Mouse (Mus musculus) heart, adult 2 months (tissue): ENCODE results near the gene Nup35. TPM values are rescaled to one million over a fixed set of nuclear protein-coding genes. Genes with fewer than 3 reads are reported as not detected.

Experiments
- DNase-seq, 2 experiments: peaks; one replicate each; pipeline ENCODE4 v3.0.0; 2021
- H3K27ac ChIP-seq: fragments of 200-600 bp; 2 replicates; pipeline ENCODE4 v1.8.1; 2022
- H3K27me3 ChIP-seq: fragments of 200-500 bp; 2 replicates; pipeline ENCODE4 v1.6.1; 2012; ENCODE audit warnings: mild to moderate bottlenecking, low read length, inconsistent platforms, mixed read lengths; ENCODE audit not compliant: control insufficient read depth, insufficient read depth
- H3K36me3 ChIP-seq: fragments of 200-500 bp; 2 replicates; pipeline ENCODE4 v1.6.1; 2012; ENCODE audit warnings: low read length, inconsistent platforms; ENCODE audit not compliant: control insufficient read depth, insufficient read depth
- H3K4me1 ChIP-seq: fragments of 200-500 bp; 2 replicates; pipeline ENCODE4 v1.6.1; 2011; ENCODE audit warnings: low read length; ENCODE audit not compliant: control insufficient read depth, insufficient read depth
- H3K4me3 ChIP-seq: fragments of 200-600 bp; 2 replicates; pipeline ENCODE4 v1.8.1; 2022
- H3K79me2 ChIP-seq: fragments of 200-500 bp; replicated peaks from 2 replicates; pipeline ENCODE4 v1.6.1; 2012; ENCODE audit warnings: mild to moderate bottlenecking, inconsistent platforms, low read length, moderate library complexity, mixed read lengths; ENCODE audit not compliant: control insufficient read depth, insufficient read depth
- H3K9ac ChIP-seq: fragments of 200-500 bp; 2 replicates; pipeline ENCODE4 v1.6.1; 2012; ENCODE audit warnings: low read depth, mild to moderate bottlenecking, control low read depth, inconsistent platforms, low read length, mixed read lengths
- CTCF ChIP-seq: fragments of 200-600 bp; IDR thresholded peaks from 2 replicates; pipeline ENCODE4 v1.8.1; 2022; ENCODE audit warnings: antibody characterized with exemption, mild to moderate bottlenecking, moderate library complexity
- EP300 ChIP-seq: fragments of 200-500 bp; IDR thresholded peaks from 2 replicates; pipeline ENCODE4 v1.6.1; 2011; ENCODE audit warnings: low read depth, low read length, control low read depth; ENCODE audit not compliant: insufficient read depth
- POLR2A ChIP-seq: fragments of 200-500 bp; IDR thresholded peaks from 2 replicates; pipeline ENCODE4 v1.6.1; 2011; ENCODE audit warnings: mild to moderate bottlenecking, low read depth, low read length, control low read depth; ENCODE audit not compliant: insufficient read depth
- WGBS: fragments of 180-500 bp; shearing (Covaris S2); methylation state at CpG from one replicate; pipeline ENCODE4 v1.1.7; 2018; 5-methylcytosine and 5-hydroxymethylcytosine counted together
- intact Hi-C: fragments of 180-260 bp; cut with DNase I; formaldehyde crosslinking; loops from one replicate; pipeline ENCODE4 v1.15.1; 2025
- long read RNA-seq: library from polyadenylated mRNA; stranded (forward); transcript quantifications from one replicate; pipeline ENCODE4 v2.0.0, GENCODE M21; 2021
- polyA plus RNA-seq: library from polyadenylated mRNA; depleted of rRNA; stranded (reverse); fragments of >200 nt; gene quantifications from 2 replicates; pipeline ENCODE4 v1.2.3, GENCODE M21; 2012; rRNA removed
- total RNA-seq, 2 experiments: library from RNA; stranded (reverse); gene quantifications; 2 replicates each; pipeline ENCODE4 v1.2.3; 2021

Nup35 gene
- total RNA-seq = 1 to 10 TPM; 6.0 to 6.5 TPM
- 9.7 and 11.3 TPM in 2 replicates for polyA plus RNA-seq
- long read RNA-seq, transcript Nup35-201 (9 exons, 1,559 nt) = major isoform, 5 of 5 reads
- long read RNA-seq, partial matches to known transcripts = 0 of 5 reads
- long read RNA-seq, other reads (novel, unspliced or antisense) = 0 of 5 reads

DNA sequence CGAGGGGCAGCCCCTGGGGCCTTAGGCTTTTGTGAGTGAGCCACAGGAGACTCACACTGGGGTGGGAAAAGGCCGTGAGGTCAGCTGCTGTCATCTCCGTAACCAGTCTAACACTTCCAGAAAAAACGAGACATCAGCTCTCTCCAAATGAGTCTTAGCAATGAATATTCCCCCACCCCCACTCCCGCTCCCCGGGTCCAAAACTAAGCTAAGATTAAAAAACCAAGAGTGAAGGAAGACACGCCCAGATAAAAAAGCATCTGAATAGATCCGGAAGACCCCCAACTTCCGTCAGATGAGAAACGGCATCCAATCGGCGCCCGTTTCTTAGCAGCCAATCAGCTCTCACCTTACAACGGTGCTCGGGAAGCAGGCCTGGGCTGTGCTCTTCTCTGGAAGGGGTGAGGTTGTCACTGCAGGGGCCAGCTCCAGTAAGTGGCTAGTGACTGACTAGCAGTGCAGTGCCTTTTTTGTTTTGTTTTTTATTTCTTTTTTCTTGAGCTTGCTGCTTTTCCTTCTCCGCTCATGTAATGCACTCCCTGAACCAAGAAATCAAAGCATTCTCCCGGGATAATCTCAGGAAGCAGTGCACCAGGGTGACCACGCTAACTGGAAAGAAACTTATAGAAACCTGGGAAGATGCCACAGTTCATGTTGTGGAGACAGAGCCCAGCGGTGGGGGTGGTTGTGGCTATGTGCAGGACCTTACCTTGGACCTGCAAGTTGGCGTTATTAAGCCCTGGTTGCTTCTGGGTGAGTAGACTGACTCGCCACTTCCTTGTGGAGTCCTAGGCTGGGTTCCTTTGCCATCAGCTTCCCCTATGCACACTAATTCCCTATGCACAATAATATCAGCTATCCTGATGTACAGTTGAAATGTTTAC is at the start of gene Nup35, which contains the start of gene Dusp19:
TSS of gene Nup35 (plus strand) at position 383 of the 884 bp plus-strand sequence.
TSS of gene Dusp19 (plus strand) at position 192 of the 884 bp plus-strand sequence.
- DNase-seq = peak; percentile 94 to 96
- intact Hi-C loops = loop anchor here (2.0 kb wide), 2 partner anchors 22 to 36 kb away; partner anchors contain the start of gene Nckap1
- peaks cover 4% of the 10 kb centered on the region for H3K4me1 ChIP-seq
- under 1% methylated on average over 21 of the region's 21 CpGs for WGBS
- no peak for TF ChIP-seq CTCF
- TF ChIP-seq EP300 = 0 out of 2 replicates have a peak, but pooled peaks have one; percentile 34
- peak; percentile 98 for TF ChIP-seq POLR2A
- H3K27ac ChIP-seq = peak within 1 kb of the TSS; percentile 70
- no peaks in the 10 kb centered on the region for H3K36me3 ChIP-seq
- H3K79me2 ChIP-seq = no peaks in the 10 kb centered on the region; the same call in 1 of the 2 replicates
- peak within 1 kb of the TSS; percentile 79 for H3K9ac ChIP-seq
- H3K27me3 ChIP-seq = no peaks in the 10 kb centered on the region
- H3K4me3 ChIP-seq = peak within 1 kb of the TSS; percentile 73

DNA sequence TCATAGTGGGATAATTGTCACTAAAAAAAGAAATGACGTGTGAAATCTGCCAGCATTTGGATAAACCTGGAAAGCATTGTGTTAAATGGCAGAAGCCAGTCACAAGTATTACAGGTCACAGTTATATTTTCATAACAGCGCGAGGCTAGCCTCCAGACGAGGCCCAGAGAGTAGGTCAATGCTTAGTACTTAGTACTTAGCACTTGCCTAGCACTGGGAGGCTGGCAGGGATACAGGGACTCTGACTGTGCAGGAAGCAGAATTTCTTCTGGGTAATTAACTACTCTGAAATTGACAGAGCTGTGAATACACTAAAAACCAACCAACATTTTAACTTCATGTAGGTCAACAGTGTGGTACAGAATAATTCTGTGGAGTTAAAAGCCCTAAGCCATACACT is 49.6 kb upstream of the Nup35 start:
- Histone ChIP-seq H3K36me3 (peaks cover 9% of the 10 kb centered on the region), H3K27me3 (no peaks in the 10 kb centered on the region), H3K9ac (no peak overlapping the region), H3K27ac (no peak overlapping the region), H3K4me1 (peaks cover 6% of the 10 kb centered on the region), H3K79me2 (peaks cover 2% of the 10 kb centered on the region), H3K4me3 (no peak overlapping the region)
- intact Hi-C loops = no loop called here
- TF ChIP-seq CTCF (no peak), EP300 (no peak), POLR2A (no peak)
- WGBS = 71% methylated on average over 4 of the region's 4 CpGs
- DNase-seq = no peak

DNA sequence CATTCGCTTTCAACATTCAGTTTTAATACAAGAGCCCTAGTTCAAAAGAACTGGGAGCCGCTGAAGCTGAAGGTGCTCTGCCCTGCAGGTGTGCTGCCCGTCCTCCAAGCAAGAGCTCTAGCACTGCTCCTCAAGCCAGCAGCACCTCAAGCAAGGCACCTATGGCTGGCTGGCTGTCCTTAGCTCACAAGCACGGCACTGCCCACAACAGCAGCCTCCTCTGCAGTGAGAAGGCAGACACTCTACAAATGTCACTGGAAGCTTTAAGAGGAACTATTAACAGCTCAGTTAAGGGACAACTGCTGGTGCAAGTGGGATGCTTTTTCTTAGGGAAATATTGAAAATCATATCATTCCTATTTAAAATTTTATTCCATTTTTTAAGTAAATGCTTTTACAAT is 46.4 kb upstream of the Nup35 start:
- TF ChIP-seq EP300 (no peak), POLR2A (no peak), CTCF (no peak)
- Histone ChIP-seq H3K79me2 (peaks cover 6% of the 10 kb centered on the region), H3K4me1 (peaks cover 5% of the 10 kb centered on the region), H3K36me3 (peaks cover 7% of the 10 kb centered on the region), H3K27me3 (no peaks in the 10 kb centered on the region), H3K9ac (peak overlapping the region; percentile 55), H3K4me3 (no peak overlapping the region), H3K27ac (no peak overlapping the region)
- 56% methylated on average over 4 of the region's 4 CpGs for WGBS
- no peak for DNase-seq
- intact Hi-C loops = no loop called here

DNA sequence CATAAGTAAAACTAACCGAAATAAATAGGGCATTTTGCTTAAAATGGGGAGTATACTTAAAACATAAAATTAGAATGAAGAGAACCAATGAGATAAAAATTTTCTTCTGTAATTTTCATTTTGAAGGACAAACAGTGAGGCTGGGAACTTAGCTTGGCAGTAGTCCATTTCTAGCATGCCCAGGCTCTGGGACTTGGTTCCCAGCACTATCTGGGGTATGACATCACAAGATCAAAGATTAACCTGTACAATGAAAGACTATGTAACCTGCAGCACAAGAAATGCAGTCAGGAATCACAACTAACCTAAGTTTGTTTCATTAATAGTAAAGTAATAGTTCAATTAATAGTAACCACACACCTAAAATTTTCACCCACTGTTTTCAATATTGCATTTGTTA is 39.8 kb upstream of the Nup35 start:
- no peaks in the 10 kb centered on the region for H3K27me3 ChIP-seq
- peaks cover 9% of the 10 kb centered on the region for H3K79me2 ChIP-seq
- H3K36me3 ChIP-seq = peaks cover 9% of the 10 kb centered on the region
- no peak overlapping the region for H3K27ac ChIP-seq
- H3K9ac ChIP-seq = no peak overlapping the region
- intact Hi-C loops = no loop called here
- 64% methylated on average over 1 of the region's 1 CpGs for WGBS
- DNase-seq = no peak
- H3K4me1 ChIP-seq = peaks cover 5% of the 10 kb centered on the region
- H3K4me3 ChIP-seq = no peak overlapping the region
- TF ChIP-seq CTCF (no peak), POLR2A (no peak), EP300 (no peak)

DNA sequence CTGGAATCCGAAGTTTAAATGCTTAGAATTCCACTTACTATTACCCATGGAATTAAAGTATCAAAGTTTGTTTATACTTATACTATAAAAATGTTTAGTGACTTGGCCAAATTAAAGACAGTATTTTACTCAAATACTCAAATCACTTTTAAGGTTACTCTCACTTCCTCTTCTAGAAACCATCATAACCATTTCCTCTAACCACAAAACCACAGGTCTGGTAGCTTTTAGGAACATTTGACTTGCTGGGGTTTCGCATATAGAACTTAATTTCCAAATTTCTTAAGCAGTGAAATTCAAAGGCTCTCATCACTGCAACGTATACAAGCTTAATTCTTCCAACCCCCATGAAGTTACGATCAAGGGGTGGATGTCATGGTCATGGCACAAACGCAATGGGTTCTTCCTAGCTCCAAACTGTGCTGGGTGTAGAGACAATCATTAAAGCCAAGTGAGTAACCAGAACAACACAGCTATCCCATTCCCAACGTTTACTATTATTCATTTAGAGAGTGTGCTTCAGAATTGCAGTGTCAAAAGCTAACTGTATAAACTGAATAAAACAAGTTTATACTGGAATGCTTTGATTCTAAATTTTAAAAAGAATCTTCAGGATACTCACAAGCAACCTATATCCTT is 37.7 kb upstream of the Nup35 start:
- Histone ChIP-seq H3K27ac (peak overlapping the region; percentile 15), H3K4me1 (peaks cover 5% of the 10 kb centered on the region), H3K36me3 (peaks cover 9% of the 10 kb centered on the region), H3K79me2 (peaks cover 7% of the 10 kb centered on the region), H3K4me3 (peak overlapping the region; percentile 77), H3K27me3 (no peaks in the 10 kb centered on the region), H3K9ac (no peak overlapping the region)
- no peak for DNase-seq
- no peak for TF ChIP-seq EP300
- no peak for TF ChIP-seq CTCF
- TF ChIP-seq POLR2A = no peak
- intact Hi-C loops = no loop called here
- 17% methylated on average over 6 of the region's 6 CpGs for WGBS
